Mouse (Mus musculus) stomach, postnatal 0 days (tissue): ENCODE results near the gene Gm17359.

ENCODE experiments used
- CTCF ChIP-seq: IDR thresholded peaks from 2 replicates; pipeline ENCODE4 v1.5.1; 2016; ENCODE audit warnings: antibody characterized with exemption, low read depth, mild to moderate bottlenecking, moderate library complexity
- EP300 ChIP-seq: optimal IDR thresholded peaks from 2 replicates; pipeline ENCODE3; 2016; ENCODE audit warnings: antibody characterized with exemption

- TF ChIP-seq CTCF, result no peak
- TF ChIP-seq EP300, result no peak
Measured at GRCm38 (mm10) chr3:79349311-79349710, 12.8 kb downstream of the Gm17359 start.
